Mouse (Mus musculus) midbrain, embryonic 15.5 days (tissue): Measurements from ENCODE around the gene Pak6. TPM values are rescaled to one million over a fixed set of nuclear protein-coding genes. Genes with fewer than 3 reads are reported as not detected.

ENCODE experiments used
- ATAC-seq: fragments of 200-750 bp; cut with Nextera tagmentation; replicated peaks from 2 replicates; pipeline ENCODE4 v1.8.0; 2017; ENCODE audit warnings: moderate TSS enrichment
- H3K27ac ChIP-seq: fragments of 300-500 bp; sonication (generic); 2 replicates; pipeline ENCODE4 v1.5.1; 2015; ENCODE audit warnings: mild to moderate bottlenecking, inconsistent platforms
- H3K27me3 ChIP-seq: fragments of 300-500 bp; sonication (generic); replicated peaks from 2 replicates; pipeline ENCODE4 v1.6.1; 2015; ENCODE audit warnings: inconsistent platforms
- H3K36me3 ChIP-seq: fragments of 300-500 bp; sonication (generic); replicated peaks from 2 replicates; pipeline ENCODE4 v1.6.1; 2015; ENCODE audit warnings: inconsistent platforms
- H3K4me1 ChIP-seq: fragments of 300-500 bp; sonication (generic); 2 replicates; pipeline ENCODE4 v1.6.1; 2015; ENCODE audit warnings: inconsistent platforms
- H3K4me2 ChIP-seq: fragments of 300-500 bp; sonication (generic); 2 replicates; pipeline ENCODE4 v1.6.1; 2015; ENCODE audit warnings: inconsistent platforms, mild to moderate bottlenecking, moderate library complexity
- H3K4me3 ChIP-seq: fragments of 300-500 bp; sonication (generic); 2 replicates; pipeline ENCODE4 v1.5.1; 2015; ENCODE audit warnings: mild to moderate bottlenecking, inconsistent platforms
- H3K9ac ChIP-seq: fragments of 300-500 bp; sonication (generic); 2 replicates; pipeline ENCODE4 v1.6.1; 2015; ENCODE audit warnings: mild to moderate bottlenecking, inconsistent platforms
- H3K9me3 ChIP-seq: fragments of 300-500 bp; sonication (generic); 2 replicates; pipeline ENCODE4 v1.6.1; 2016; ENCODE audit warnings: inconsistent platforms
- WGBS: fragments of 180-500 bp; shearing (Covaris S2); methylation state at CpG from one replicate; pipeline ENCODE4 v1.1.7; 2015; ENCODE audit warnings: mixed read lengths; 5-methylcytosine and 5-hydroxymethylcytosine counted together
- polyA plus RNA-seq: library from polyadenylated mRNA; unstranded; fragments of >200 nt; fragmentation: Nextera tagmentation; extraction: Ambion mirVana; gene quantifications from 2 replicates; pipeline ENCODE4 v1.2.1, GENCODE M21; 2015

The Pak6 gene
- polyA plus RNA-seq, 1 experiment from 2014 or later: 67.8 TPM

- ATAC-seq: no peak
- 81% methylated on average over 8 of the region's 8 CpGs for WGBS
- H3K4me3 ChIP-seq: no peak overlapping the region
- H3K27me3 ChIP-seq: no peaks in the 10 kb centered on the region
- 0 out of 2 replicates have a peak, but pooled peaks cover 6% of the 10 kb centered on the region for H3K36me3 ChIP-seq
- no peaks in the 10 kb centered on the region for H3K9me3 ChIP-seq
- H3K9ac ChIP-seq: no peak overlapping the region
- H3K27ac ChIP-seq: no peak overlapping the region
- H3K4me2 ChIP-seq: no peak overlapping the region
- no peaks in the 10 kb centered on the region for H3K4me1 ChIP-seq
These were observed 23.6 kb downstream of the Pak6 start for GRCm38 (mm10) chr2:118686693-118687092.

GRCm38 (mm10) chr2:118687791-118688190, 24.7 kb downstream of the Pak6 start:
- Histone ChIP-seq H3K27me3 (no peaks in the 10 kb centered on the region), H3K9ac (no peak overlapping the region), H3K4me1 (no peaks in the 10 kb centered on the region), H3K4me2 (no peak overlapping the region), H3K36me3 (0 out of 2 replicates have a peak, but pooled peaks cover 6% of the 10 kb centered on the region), H3K9me3 (no peaks in the 10 kb centered on the region), H3K4me3 (no peak overlapping the region), H3K27ac (no peak overlapping the region)
- 86% methylated on average over 3 of the region's 3 CpGs for WGBS
- ATAC-seq: no peak

DNA sequence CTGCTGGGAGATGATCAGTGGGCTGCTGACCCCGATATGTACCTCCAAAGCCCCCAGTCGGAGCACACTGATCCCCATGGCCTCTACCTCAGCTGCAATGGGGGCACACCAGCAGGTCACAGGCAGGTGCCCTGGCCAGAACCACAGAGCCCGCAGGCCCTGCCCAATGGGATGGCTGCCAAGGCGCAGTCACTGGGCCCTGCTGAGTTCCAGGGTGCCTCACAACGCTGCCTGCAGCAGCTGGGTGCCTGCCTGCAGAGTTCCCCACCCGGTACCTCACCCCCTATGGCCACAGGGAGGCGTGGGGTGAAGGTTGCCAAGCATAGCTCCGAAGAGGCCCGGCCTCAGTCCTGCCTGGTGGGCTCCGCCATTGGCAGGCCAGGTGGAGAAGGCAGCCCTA, 26.8 kb downstream of the Pak6 start:
- Histone ChIP-seq H3K36me3 (0 out of 2 replicates have a peak, but pooled peaks cover 6% of the 10 kb centered on the region), H3K4me1 (no peaks in the 10 kb centered on the region), H3K9me3 (no peaks in the 10 kb centered on the region), H3K4me2 (no peak overlapping the region), H3K9ac (no peak overlapping the region), H3K4me3 (no peak overlapping the region), H3K27me3 (0 out of 2 replicates have a peak, but pooled peaks cover 8% of the 10 kb centered on the region), H3K27ac (no peak overlapping the region)
- 76% methylated on average over 10 of the region's 10 CpGs for WGBS
- no peak for ATAC-seq

DNA sequence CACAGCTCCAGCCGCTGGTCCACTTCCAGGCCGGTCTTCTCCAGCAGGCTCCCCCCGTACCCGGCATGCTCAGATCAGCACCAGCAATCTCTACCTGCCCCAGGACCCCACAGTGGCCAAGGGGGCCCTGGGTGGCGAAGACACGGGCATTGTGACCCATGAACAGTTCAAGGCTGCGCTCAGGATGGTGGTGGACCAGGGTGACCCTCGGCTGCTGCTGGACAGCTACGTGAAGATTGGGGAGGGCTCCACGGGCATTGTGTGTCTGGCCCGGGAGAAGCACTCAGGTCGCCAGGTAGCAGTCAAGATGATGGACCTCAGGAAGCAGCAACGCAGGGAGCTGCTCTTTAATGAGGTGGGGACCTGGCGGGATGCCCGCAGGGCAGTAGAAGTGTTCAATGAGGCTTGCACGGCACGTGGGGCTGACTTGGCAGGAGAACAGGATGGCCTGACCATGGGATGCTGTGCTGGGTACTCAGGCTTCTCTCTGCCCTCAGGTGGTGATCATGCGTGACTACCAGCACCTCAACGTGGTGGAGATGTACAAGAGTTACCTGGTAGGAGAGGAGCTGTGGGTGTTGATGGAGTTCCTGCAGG, 30.4 kb downstream of the Pak6 start:
- ATAC-seq: no peak
- H3K4me3 ChIP-seq: no peak overlapping the region
- no peaks in the 10 kb centered on the region for H3K9me3 ChIP-seq
- no peak overlapping the region for H3K9ac ChIP-seq
- H3K4me1 ChIP-seq: 0 out of 2 replicates have a peak, but pooled peaks cover 5% of the 10 kb centered on the region
- peaks cover 28% of the 10 kb centered on the region for H3K27me3 ChIP-seq
- 84% methylated on average over 19 of the region's 19 CpGs for WGBS
- no peak overlapping the region for H3K27ac ChIP-seq
- H3K4me2 ChIP-seq: no peak overlapping the region
- H3K36me3 ChIP-seq: 0 out of 2 replicates have a peak, but pooled peaks cover 6% of the 10 kb centered on the region

DNA sequence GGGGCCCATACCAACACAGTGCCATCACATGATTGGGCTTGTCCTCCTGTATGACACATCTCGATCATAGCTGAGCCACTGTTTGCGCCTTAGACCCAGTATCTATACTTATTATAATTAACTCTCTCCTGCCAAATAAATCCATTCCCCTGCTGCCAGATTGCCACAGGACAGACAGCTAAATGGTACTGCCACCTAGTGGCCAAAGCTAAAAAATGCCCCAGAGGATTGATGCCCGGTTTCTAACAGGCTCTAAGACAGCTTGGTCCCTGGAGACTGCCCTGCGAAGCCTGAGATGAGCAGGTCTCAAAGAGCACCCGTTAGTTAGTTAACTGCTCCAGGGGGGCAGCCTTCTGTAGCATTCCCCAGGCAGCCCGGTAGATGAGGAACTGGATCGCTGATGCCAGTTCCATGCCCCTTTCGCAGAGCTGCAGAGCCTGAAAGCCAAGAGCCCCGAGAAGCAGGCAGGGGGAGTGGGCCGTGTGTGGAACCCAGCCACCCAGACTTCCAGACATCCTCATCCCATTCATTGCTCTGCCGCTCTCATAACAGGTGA, 32.7 kb downstream of the Pak6 start:
- no peak overlapping the region for H3K9ac ChIP-seq
- H3K4me2 ChIP-seq: no peak overlapping the region
- H3K4me1 ChIP-seq: peaks cover 16% of the 10 kb centered on the region
- 0 out of 2 replicates have a peak, but pooled peaks cover 2% of the 10 kb centered on the region for H3K36me3 ChIP-seq
- ATAC-seq: no peak
- no peaks in the 10 kb centered on the region for H3K9me3 ChIP-seq
- 30% methylated on average over 11 of the region's 11 CpGs for WGBS
- H3K27me3 ChIP-seq: peaks cover 48% of the 10 kb centered on the region
- no peak overlapping the region for H3K27ac ChIP-seq
- H3K4me3 ChIP-seq: no peak overlapping the region

GRCm38 (mm10) chr2:118696451-118697308, 33.6 kb downstream of the Pak6 start:
- Histone ChIP-seq H3K4me1 (peaks cover 21% of the 10 kb centered on the region), H3K9me3 (no peaks in the 10 kb centered on the region), H3K36me3 (no peaks in the 10 kb centered on the region), H3K4me2 (no peak overlapping the region), H3K27me3 (peaks cover 57% of the 10 kb centered on the region), H3K27ac (no peak overlapping the region), H3K4me3 (no peak overlapping the region), H3K9ac (no peak overlapping the region)
- no peak for ATAC-seq
- 50% methylated on average over 21 of the region's 21 CpGs for WGBS

DNA sequence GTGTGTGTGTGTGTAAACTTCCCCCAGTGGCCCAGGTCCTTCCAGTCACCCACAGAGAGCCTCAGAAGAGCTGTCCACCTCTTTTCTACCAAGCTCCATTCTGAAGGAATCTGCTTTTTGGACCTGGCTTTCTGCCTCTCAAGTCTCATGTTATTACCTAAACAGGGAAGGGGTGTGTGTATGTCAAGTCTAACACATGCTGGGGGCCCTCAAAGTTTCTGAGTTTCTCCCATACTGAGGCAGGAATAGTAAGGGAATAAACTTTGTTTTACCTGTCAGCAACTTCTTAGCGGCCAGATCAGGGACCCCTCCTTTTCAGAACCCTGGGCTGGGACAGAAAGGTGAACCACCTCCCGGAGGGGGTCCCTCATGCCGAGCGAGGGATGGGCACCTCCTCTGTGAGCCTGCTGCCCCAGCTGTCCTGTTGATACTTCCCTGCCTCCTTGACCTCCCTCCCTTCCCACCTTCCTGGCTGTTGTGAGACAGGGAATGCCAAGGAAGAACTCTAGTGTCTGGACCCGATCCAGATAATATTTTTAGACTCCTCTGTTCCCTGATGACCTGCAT, 34.3 kb downstream of the Pak6 start:
- Histone ChIP-seq H3K9me3 (no peaks in the 10 kb centered on the region), H3K4me3 (no peak overlapping the region), H3K4me2 (no peak overlapping the region), H3K4me1 (peaks cover 24% of the 10 kb centered on the region), H3K36me3 (no peaks in the 10 kb centered on the region), H3K9ac (no peak overlapping the region), H3K27me3 (peaks cover 64% of the 10 kb centered on the region), H3K27ac (no peak overlapping the region)
- 53% methylated on average over 5 of the region's 5 CpGs for WGBS
- ATAC-seq: no peak

GRCm38 (mm10) chr2:118697955-118698354, 34.9 kb downstream of the Pak6 start:
- peaks cover 70% of the 10 kb centered on the region for H3K27me3 ChIP-seq
- 48% methylated on average over 7 of the region's 7 CpGs for WGBS

GRCm38 (mm10) chr2:118700179-118701062, 37.3 kb downstream of the Pak6 start:
- H3K9ac ChIP-seq: no peak overlapping the region

More at GRCm38 (mm10) chr2:118697955-118698354, 34.9 kb downstream of the Pak6 start:
- Histone ChIP-seq H3K4me1 (peaks cover 29% of the 10 kb centered on the region), H3K4me3 (no peak overlapping the region), H3K36me3 (no peaks in the 10 kb centered on the region), H3K9me3 (no peaks in the 10 kb centered on the region), H3K27ac (no peak overlapping the region), H3K4me2 (no peak overlapping the region), H3K9ac (no peak overlapping the region)
- no peak for ATAC-seq

GRCm38 (mm10) chr2:118701161-118701560, 38.1 kb downstream of the Pak6 start:
- 4% methylated on average over 5 of the region's 5 CpGs for WGBS
- H3K4me3 ChIP-seq: no peak overlapping the region
- ATAC-seq: no peak
- no peaks in the 10 kb centered on the region for H3K9me3 ChIP-seq
- no peak overlapping the region for H3K27ac ChIP-seq
- H3K36me3 ChIP-seq: no peaks in the 10 kb centered on the region
- no peak overlapping the region for H3K4me2 ChIP-seq
- no peak overlapping the region for H3K9ac ChIP-seq
- peaks cover 45% of the 10 kb centered on the region for H3K4me1 ChIP-seq
- H3K27me3 ChIP-seq: peaks cover 90% of the 10 kb centered on the region

More at GRCm38 (mm10) chr2:118700179-118701062, 37.3 kb downstream of the Pak6 start:
- Histone ChIP-seq H3K4me2 (peak overlapping the region; percentile 41), H3K4me1 (peaks cover 45% of the 10 kb centered on the region), H3K4me3 (peak overlapping the region; percentile 17; the same call in 1 of the 2 replicates), H3K27me3 (peaks cover 85% of the 10 kb centered on the region), H3K36me3 (no peaks in the 10 kb centered on the region), H3K9me3 (no peaks in the 10 kb centered on the region), H3K27ac (no peak overlapping the region)
- WGBS: 2% methylated on average over 32 of the region's 32 CpGs
- ATAC-seq: no peak
